ENCODE assay signal across 8 mouse cellular contexts in genomic region chr1:193034951-193035370, GRCm38 (mm10). TPM values are rescaled to one million over a fixed set of nuclear protein-coding genes. Genes with fewer than 3 reads are reported as not detected.
A peak's percentile ranks its signal among the peaks of the same experiment; 100 is the strongest.
DNase-seq lines count a peak whose midpoint lies in the region; ATAC-seq lines count a peak whose summit lies in the region.

No protein-coding gene starts in this region.

- H3K27ac ChIP-seq in kidney, embryonic 14.5 days (ENCODE audit: low read depth, low read length), result no peak overlapping the region
- no peak overlapping the region for H3K27ac ChIP-seq in intestine, embryonic 15.5 days
- H3K27ac ChIP-seq in neural tube, embryonic 11.5 days (ENCODE audit: low read depth, low read length), result no peak overlapping the region

- no peaks in the 10 kb centered on the region for H3K36me3 ChIP-seq in kidney, embryonic 14.5 days (ENCODE audit: control insufficient read depth, insufficient read depth, low read length)
- H3K36me3 ChIP-seq in intestine, embryonic 15.5 days, result no peaks in the 10 kb centered on the region
- no peaks in the 10 kb centered on the region for H3K36me3 ChIP-seq in neural tube, embryonic 11.5 days (ENCODE audit: control insufficient read depth, insufficient read depth, low read length)

- H3K4me2 ChIP-seq in kidney, embryonic 14.5 days (replicated peaks; ENCODE audit: low read depth, low read length), result peak overlapping the region; percentile 88
- H3K4me2 ChIP-seq in intestine, embryonic 15.5 days (replicated peaks), result peak overlapping the region; percentile 84
- peak overlapping the region; percentile 91 for H3K4me2 ChIP-seq in neural tube, embryonic 11.5 days (ENCODE audit: low read depth)

- H3K4me1 ChIP-seq in kidney, embryonic 14.5 days (ENCODE audit: control insufficient read depth, insufficient read depth, low read length), result 0 out of 2 replicates have a peak, but pooled peaks cover 2% of the 10 kb centered on the region
- peaks cover 8% of the 10 kb centered on the region for H3K4me1 ChIP-seq in intestine, embryonic 15.5 days (replicated peaks)
- no peaks in the 10 kb centered on the region for H3K4me1 ChIP-seq in neural tube, embryonic 11.5 days (ENCODE audit: control insufficient read depth, insufficient read depth, low read length)

- no peak for DNase-seq in kidney, postnatal 14 days
- peak; percentile 13 for DNase-seq in WW6 (ENCODE audit: low read depth, low spot score)
- DNase-seq in embryo, embryonic 11.5 days (ENCODE audit: low read depth, low spot score), result peak; percentile 5
- no peak for DNase-seq in neural tube, embryonic 11.5 days (ENCODE audit: low spot score)
- no peak for DNase-seq in adrenal gland, postnatal 4 days (ENCODE audit: low spot score in 2 of 2)
- no peak for DNase-seq in left cerebral cortex, postnatal 10 days (ENCODE audit: extremely low spot score in 1 of 2, low spot score in 2 of 2)

- intact Hi-C loops in left cerebral cortex, postnatal 10 days (cut with DNase I), result no loop called here

- WGBS in kidney, embryonic 14.5 days, result 1% methylated on average over 19 of the region's 19 CpGs
- under 1% methylated on average over 19 of the region's 19 CpGs for WGBS in intestine, embryonic 15.5 days
- WGBS in neural tube, embryonic 11.5 days, result under 1% methylated on average over 19 of the region's 19 CpGs

- no peak for ATAC-seq in kidney, embryonic 14.5 days (ENCODE audit: low FRiP score, low TSS enrichment)
- no peak; the same call in 1 of the 2 replicates for ATAC-seq in intestine, embryonic 15.5 days
- ATAC-seq in neural tube, embryonic 11.5 days (ENCODE audit: insufficient read depth, low FRiP score, low TSS enrichment), result no peak; the same call in 1 of the 2 replicates

- no peaks in the 10 kb centered on the region for H3K9me3 ChIP-seq in kidney, embryonic 14.5 days (ENCODE audit: control insufficient read depth, low read length)
- no peaks in the 10 kb centered on the region for H3K9me3 ChIP-seq in intestine, embryonic 15.5 days
- no peaks in the 10 kb centered on the region for H3K9me3 ChIP-seq in neural tube, embryonic 11.5 days (ENCODE audit: control insufficient read depth, low read length)

- H3K27me3 ChIP-seq in kidney, embryonic 14.5 days (ENCODE audit: control insufficient read depth, insufficient read depth, low read length), result peaks cover 7% of the 10 kb centered on the region; the same call in 1 of the 2 replicates
- H3K27me3 ChIP-seq in intestine, embryonic 15.5 days (replicated peaks), result peaks cover 3% of the 10 kb centered on the region; the same call in 1 of the 2 replicates
- no peaks in the 10 kb centered on the region for H3K27me3 ChIP-seq in neural tube, embryonic 11.5 days (ENCODE audit: control insufficient read depth, insufficient read depth, low read length)

- peak overlapping the region; percentile 60 for H3K9ac ChIP-seq in kidney, embryonic 14.5 days (ENCODE audit: low read depth, low read length)
- peak overlapping the region; percentile 49 for H3K9ac ChIP-seq in intestine, embryonic 15.5 days
- H3K9ac ChIP-seq in neural tube, embryonic 11.5 days (ENCODE audit: low read length), result peak overlapping the region; percentile 78

- peak overlapping the region; percentile 73 for H3K4me3 ChIP-seq in kidney, embryonic 14.5 days (ENCODE audit: low read length)
- H3K4me3 ChIP-seq in intestine, embryonic 15.5 days (replicated peaks), result peak overlapping the region; percentile 63
- H3K4me3 ChIP-seq in neural tube, embryonic 11.5 days (ENCODE audit: low read depth, low read length), result peak overlapping the region; percentile 77

RNA-seq across cellular contexts. Expression of gene Syt14, which starts 0.6 kb away (rescaled TPM):
- 2.6 and 3.2 TPM in 2 replicates for polyA plus RNA-seq in kidney, embryonic 14.5 days (2014; fragmentation: Nextera tagmentation; extraction: Ambion mirVana)
- polyA plus RNA-seq in intestine, embryonic 15.5 days (2015; fragmentation: Nextera tagmentation; extraction: Ambion mirVana), result 1.9 and 2.3 TPM in 2 replicates
- 7.4 and 8.1 TPM in 2 replicates for polyA plus RNA-seq in neural tube, embryonic 11.5 days (2014; fragmentation: Nextera tagmentation; extraction: Ambion mirVana)
- total RNA-seq in adrenal gland, postnatal 4 days (2021), result 10 to 100 TPM in 1 of 2 experiments, 1 to 10 TPM in 1; 9.9 to 10.6 TPM
- 10 to 100 TPM; 23.4 to 24.2 TPM for total RNA-seq in left cerebral cortex, postnatal 10 days (2021)

Comparison
In these comparisons a context has a peak if more than half of its experiments do, and no peak if none do; other contexts are left out.
1. DNase-seq: peak in WW6 (single experiment) and embryo, embryonic 11.5 days (single experiment); none in kidney, postnatal 14 days (single experiment), neural tube, embryonic 11.5 days (single experiment), adrenal gland, postnatal 4 days (0 of 2) and left cerebral cortex, postnatal 10 days (0 of 2).
2. Peak in every context shown above with its lines, with median percentiles within 50 percentile points of each other: H3K4me2 ChIP-seq, H3K4me3 ChIP-seq and H3K9ac ChIP-seq.